Mouse (Mus musculus) olfactory bulb, adult 2 months (tissue): ENCODE data around the gene Galnt18. TPM values are rescaled to one million over a fixed set of nuclear protein-coding genes. Genes with fewer than 3 reads are reported as not detected.

Source experiments
- H3K27ac ChIP-seq: fragments of 200-500 bp; 2 replicates; pipeline ENCODE4 v1.5.1; 2012; ENCODE audit warnings: low read depth, low read length; ENCODE audit not compliant: insufficient read depth
- H3K4me1 ChIP-seq: fragments of 200-500 bp; 2 replicates; pipeline ENCODE4 v1.6.1; 2012; ENCODE audit warnings: low read length; ENCODE audit not compliant: control insufficient read depth, insufficient read depth
- H3K4me3 ChIP-seq: fragments of 200-500 bp; 2 replicates; pipeline ENCODE4 v1.5.1; 2012; ENCODE audit warnings: mild to moderate bottlenecking, low read depth, low read length, moderate library complexity; ENCODE audit not compliant: insufficient read depth
- CTCF ChIP-seq: fragments of 200-500 bp; IDR thresholded peaks from 2 replicates; pipeline ENCODE4 v1.5.1; 2012; ENCODE audit warnings: low read depth, mild to moderate bottlenecking, low read length, moderate library complexity; ENCODE audit not compliant: insufficient read depth
- POLR2A ChIP-seq: fragments of 200-500 bp; IDR thresholded peaks from 2 replicates; pipeline ENCODE4 v1.6.1; 2012; ENCODE audit warnings: mild to moderate bottlenecking, low read depth, low read length, moderate library complexity; ENCODE audit not compliant: insufficient read depth
- WGBS: fragments of 180-500 bp; shearing (Covaris S2); methylation state at CpG from one replicate; pipeline ENCODE4 v1.1.7; 2018; 5-methylcytosine and 5-hydroxymethylcytosine counted together
- polyA plus RNA-seq: library from polyadenylated mRNA; stranded (reverse); fragments of >200 nt; gene quantifications from 2 replicates; pipeline ENCODE4 v1.2.4, GENCODE M21; 2012; ENCODE audit warnings: low replicate concordance; ENCODE audit not compliant: missing spikeins, insufficient read depth, insufficient read length

The Galnt18 gene
- polyA plus RNA-seq, 1 experiment, result not detected

- no peak overlapping the region for H3K4me3 ChIP-seq
- H3K27ac ChIP-seq, result no peak overlapping the region
- peaks cover 7% of the 10 kb centered on the region for H3K4me1 ChIP-seq
- TF ChIP-seq CTCF, result no peak
- TF ChIP-seq POLR2A, result no peak
Measured at GRCm38 (mm10) chr7:111605663-111606062, 174.1 kb downstream of the Galnt18 start.

- TF ChIP-seq POLR2A, result no peak
- TF ChIP-seq CTCF, result no peak
Measured at GRCm38 (mm10) chr7:111604578-111605208, 175.1 kb downstream of the Galnt18 start.

GRCm38 (mm10) chr7:111603186-111603585, 176.6 kb downstream of the Galnt18 start:
- no peak overlapping the region for H3K4me3 ChIP-seq
- H3K4me1 ChIP-seq, result peaks cover 10% of the 10 kb centered on the region
- no peak overlapping the region for H3K27ac ChIP-seq
- no peak for TF ChIP-seq POLR2A
- no peak for TF ChIP-seq CTCF
- WGBS, result 81% methylated on average over 4 of the region's 4 CpGs

More at GRCm38 (mm10) chr7:111604578-111605208, 175.1 kb downstream of the Galnt18 start:
- H3K27ac ChIP-seq, result no peak overlapping the region
- 84% methylated on average over 2 of the region's 2 CpGs for WGBS
- peaks cover 10% of the 10 kb centered on the region for H3K4me1 ChIP-seq
- H3K4me3 ChIP-seq, result no peak overlapping the region

DNA sequence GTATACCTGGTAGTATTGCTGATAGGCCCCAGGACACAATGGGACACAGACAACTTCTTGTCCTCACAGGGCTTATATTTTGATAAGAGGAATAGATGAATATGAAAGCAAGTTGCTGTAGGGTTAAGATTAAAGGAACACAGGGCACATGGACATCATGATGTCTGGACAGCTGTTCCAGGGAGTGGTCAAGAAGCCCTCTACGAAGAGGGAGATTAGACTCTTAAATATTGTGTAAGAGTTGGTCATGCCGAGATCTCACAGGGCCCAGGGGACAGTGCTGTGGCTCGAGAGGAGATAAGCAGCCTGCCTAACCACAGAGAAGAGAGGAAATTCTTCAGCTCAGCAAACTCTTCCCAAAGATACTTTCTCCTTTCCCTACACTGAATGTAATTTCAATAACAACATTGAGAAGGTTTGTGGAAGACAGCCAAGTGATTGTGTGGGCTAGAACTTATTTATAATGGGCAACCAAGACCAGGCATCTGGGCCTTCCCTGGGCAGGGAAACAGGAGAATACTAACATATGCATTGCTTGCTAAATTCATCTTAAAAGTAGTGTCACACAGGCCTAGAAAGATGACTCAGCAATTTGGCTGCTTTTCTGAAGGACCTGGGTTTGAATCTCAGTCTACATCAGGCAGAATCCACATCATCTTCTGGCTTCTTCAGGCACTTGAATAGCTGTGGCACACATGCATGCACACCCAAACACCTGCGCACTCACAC, 178.3 kb downstream of the Galnt18 start:
- Histone ChIP-seq H3K27ac (peak overlapping the region; percentile 15; the same call in 1 of the 2 replicates), H3K4me3 (no peak overlapping the region), H3K4me1 (peaks cover 7% of the 10 kb centered on the region)
- TF ChIP-seq POLR2A, result no peak
- TF ChIP-seq CTCF, result no peak
- WGBS, result 81% methylated on average over 4 of the region's 4 CpGs

DNA sequence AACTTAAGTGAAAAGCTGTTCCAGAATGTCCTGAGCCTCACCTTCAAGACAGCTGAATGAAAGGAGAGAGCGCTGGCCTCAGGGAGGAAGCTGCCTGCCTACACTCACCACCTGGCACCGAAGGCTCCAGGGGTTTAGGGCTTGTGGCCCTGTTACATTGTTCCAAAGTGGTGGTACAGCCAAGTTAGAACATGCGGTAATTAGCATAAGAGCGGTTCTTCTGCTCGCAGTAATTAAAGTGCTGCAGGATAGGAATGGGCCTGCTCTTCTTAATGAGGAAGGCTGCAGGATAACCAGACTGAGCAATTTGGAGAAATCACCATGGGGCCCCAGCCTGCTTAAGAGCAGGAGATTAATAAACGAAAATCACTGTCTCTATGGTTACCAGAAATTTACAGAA, 179.0 kb downstream of the Galnt18 start:
- no peak overlapping the region for H3K27ac ChIP-seq
- no peak for TF ChIP-seq POLR2A
- no peak for TF ChIP-seq CTCF
- H3K4me1 ChIP-seq, result peaks cover 9% of the 10 kb centered on the region
- no peak overlapping the region for H3K4me3 ChIP-seq
- 19% methylated on average over 6 of the region's 6 CpGs for WGBS

GRCm38 (mm10) chr7:111593680-111594079, 186.1 kb downstream of the Galnt18 start:
- Histone ChIP-seq H3K4me1 (peaks cover 4% of the 10 kb centered on the region; the same call in 1 of the 2 replicates), H3K27ac (no peak overlapping the region), H3K4me3 (no peak overlapping the region)
- WGBS, result 95% methylated on average over 6 of the region's 6 CpGs
- TF ChIP-seq CTCF (no peak), POLR2A (no peak)

GRCm38 (mm10) chr7:111589506-111590125, 190.2 kb downstream of the Galnt18 start:
- 87% methylated on average over 5 of the region's 5 CpGs for WGBS
- TF ChIP-seq CTCF, result no peak
- TF ChIP-seq POLR2A, result no peak
- no peak overlapping the region for H3K4me3 ChIP-seq
- H3K4me1 ChIP-seq, result no peaks in the 10 kb centered on the region
- H3K27ac ChIP-seq, result no peak overlapping the region

GRCm38 (mm10) chr7:111588291-111588781, 191.4 kb downstream of the Galnt18 start:
- Histone ChIP-seq H3K4me3 (no peak overlapping the region), H3K4me1 (no peaks in the 10 kb centered on the region), H3K27ac (no peak overlapping the region)
- 77% methylated on average over 4 of the region's 4 CpGs for WGBS
- TF ChIP-seq POLR2A, result no peak

DNA sequence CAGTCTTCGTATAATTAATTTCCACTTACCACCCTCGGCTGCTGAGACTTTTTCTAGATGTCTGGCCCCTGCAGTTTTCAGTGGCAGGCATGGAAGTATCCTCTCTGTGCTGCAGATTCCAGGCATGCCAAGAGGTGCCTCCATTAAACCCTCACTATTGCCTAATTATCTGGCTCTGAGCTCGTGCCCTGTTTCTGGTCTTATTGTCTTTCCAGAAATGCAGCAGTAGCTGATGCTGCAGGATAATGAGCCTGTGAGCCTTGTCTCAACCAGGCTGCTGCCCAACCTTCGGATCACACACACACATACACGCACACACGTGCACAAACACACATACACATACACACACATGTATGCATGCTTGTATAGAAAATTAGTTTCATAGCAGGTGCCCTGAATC, 199.2 kb downstream of the Galnt18 start:
- WGBS, result 45% methylated on average over 6 of the region's 6 CpGs
- H3K4me3 ChIP-seq, result no peak overlapping the region
- H3K27ac ChIP-seq, result no peak overlapping the region

More for the DNA sequence above, 199.2 kb downstream of the Galnt18 start:
- peaks cover 6% of the 10 kb centered on the region for H3K4me1 ChIP-seq
- TF ChIP-seq CTCF (no peak), POLR2A (no peak)
